Mouse (Mus musculus) spleen, adult 18-20 months (tissue): ENCODE results near the gene 1700123K08Rik.
A peak's percentile ranks its signal among the peaks of the same experiment; 100 is the strongest.
"Not testable (repeated sequence)": the region's sequence is repeated elsewhere in the genome, so short reads cannot be mapped to it uniquely, and the experiment has no call there.

ENCODE experiments used
- DNase-seq, 2 experiments: peaks; one replicate each; pipeline ENCODE4 v3.0.0; 2022; ENCODE audit warnings: mixed read lengths in 2 of 2

Gene 1700123K08Rik

DNA sequence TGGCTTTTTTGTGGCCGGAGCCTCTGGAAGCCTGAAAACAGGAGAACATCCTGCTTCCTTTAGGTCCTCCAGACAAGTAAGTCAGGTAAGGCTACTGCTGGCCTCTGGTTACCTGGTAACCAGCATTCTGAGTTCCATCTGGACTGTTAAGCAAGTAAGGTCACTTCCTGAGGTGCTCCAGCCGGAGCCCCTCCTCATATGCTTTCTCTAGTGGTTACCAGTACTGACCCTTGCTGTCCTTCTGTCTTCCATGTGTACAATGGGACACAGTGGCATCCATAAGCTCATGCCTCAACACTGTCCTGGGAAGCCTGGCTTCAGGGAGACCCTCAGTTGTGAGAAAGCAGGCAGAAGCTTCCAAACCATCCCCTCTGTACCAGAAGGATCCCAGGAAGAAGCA, at the start of gene 1700123K08Rik:
TSS of gene 1700123K08Rik (minus strand) at position 101 of the 400 bp plus-strand sequence.
- not testable (repeated sequence) for DNase-seq

DNA sequence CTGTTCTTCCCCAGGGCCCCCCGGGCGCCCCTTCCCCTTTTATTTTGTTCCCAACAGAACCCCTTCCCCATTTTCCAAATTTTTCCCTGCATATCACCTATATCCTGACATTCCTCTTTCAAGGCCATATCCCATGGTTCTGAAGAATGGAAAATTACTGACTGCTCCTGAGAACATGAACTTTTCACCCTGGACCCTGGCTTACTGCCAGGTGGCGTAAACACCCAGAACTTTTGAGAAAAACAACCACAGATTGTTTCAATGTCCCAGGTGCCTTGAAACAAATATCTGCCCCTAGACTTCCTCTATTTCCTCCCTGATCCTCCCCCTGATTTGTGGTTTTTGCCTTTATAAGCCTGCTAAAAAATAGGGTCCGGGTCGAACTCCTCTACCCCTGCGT, 22.9 kb upstream of the 1700123K08Rik start:
- no peak for DNase-seq

DNA sequence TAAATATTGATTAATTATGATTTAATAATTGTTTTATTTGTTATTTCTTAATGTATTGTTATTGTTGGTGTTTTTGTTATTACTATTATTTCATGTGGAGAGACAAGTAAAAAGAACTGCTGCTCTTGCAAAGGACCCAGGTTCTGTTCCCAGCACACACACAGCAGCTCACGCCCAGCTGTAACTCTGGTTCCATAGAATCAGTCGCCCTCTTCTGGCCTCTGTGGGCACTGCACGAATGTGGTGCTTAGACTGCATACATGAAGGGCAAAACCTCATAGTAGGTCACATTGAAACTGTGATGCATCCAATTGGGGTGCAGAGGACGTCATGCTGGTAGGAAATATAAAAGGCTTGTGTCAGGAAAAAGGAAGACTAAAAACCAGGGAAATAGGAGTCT, 7.1 kb upstream of the 1700123K08Rik start:
- DNase-seq, result peak in 1 of 2 experiments; percentile 31

DNA sequence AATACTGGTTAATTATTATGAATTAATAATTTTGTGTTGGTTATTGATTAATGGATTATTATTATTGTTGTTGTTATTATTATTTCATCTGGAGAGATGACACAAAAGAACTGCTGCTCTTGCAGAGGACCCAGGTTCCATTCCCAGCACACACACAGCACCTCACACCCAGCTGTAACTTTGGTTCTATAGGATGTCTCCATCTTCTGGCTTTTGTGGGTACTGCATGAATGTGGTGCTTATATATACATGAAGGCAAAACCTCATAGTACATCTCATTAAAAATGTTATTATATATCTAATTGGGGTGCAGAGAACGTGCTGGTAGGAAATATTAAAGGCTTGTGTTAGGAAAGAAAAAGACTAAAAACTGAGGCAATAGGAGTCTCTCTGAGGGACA, 11.8 kb downstream of the 1700123K08Rik start:
- no peak for DNase-seq

DNA sequence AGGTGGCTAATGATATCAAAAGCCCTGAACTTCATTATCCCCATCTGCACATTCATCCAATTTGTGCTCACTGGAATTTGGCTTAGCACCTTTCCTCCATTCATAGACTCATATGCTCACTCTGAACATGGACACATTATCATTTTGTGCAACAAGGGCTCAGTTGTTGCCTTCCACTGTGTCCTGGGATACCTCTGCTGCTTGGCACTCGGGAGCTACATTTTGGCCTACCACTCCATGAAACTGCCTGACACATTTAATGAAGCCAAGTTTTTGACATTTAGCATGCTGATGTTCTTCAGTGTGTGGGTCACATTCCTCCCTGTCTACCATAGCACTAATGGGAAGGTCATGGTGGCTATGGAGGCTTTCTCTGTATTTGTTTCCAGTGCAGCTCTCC, 32.0 kb downstream of the 1700123K08Rik start:
- no peak for DNase-seq
